Mouse (Mus musculus) adrenal gland, adult 8-10 months (tissue): ENCODE results near the gene 2410004B18Rik. TPM values are rescaled to one million over a fixed set of nuclear protein-coding genes. Genes with fewer than 3 reads are reported as not detected.

Experiments used
- total RNA-seq, 4 experiments: library from RNA; stranded (reverse); gene quantifications; 2 replicates each; pipeline ENCODE4 v1.2.4; 2022

2410004B18Rik gene
- total RNA-seq, 4 experiments from 2014 or later = 17.4 to 25.4 (median 22.4) TPM

Other genes with a start within 250 kb of the 2410004B18Rik start
- 1 to 10 TPM; 3.1 to 4.1 (median 3.3) TPM for gene Ddah1, start 179.3 kb upstream of the 2410004B18Rik start, total RNA-seq
- 10 to 100 TPM; 21.8 to 25.1 (median 23.4) TPM for gene Bcl10, start 15.2 kb upstream of the 2410004B18Rik start, total RNA-seq
- gene Syde2, start 49.9 kb downstream of the 2410004B18Rik start, total RNA-seq = 1 to 10 TPM; 4.8 to 6.6 (median 5.6) TPM
- not detected for gene Wdr63, start 170.1 kb downstream of the 2410004B18Rik start, total RNA-seq
- under 1 TPM in 2 of 4 experiments, not detected in 2; 0.09 to 0.46 TPM for gene Mcoln3, start 179.4 kb downstream of the 2410004B18Rik start, total RNA-seq
- gene Mcoln2, start 211.8 kb downstream of the 2410004B18Rik start, total RNA-seq = 1 to 10 TPM in 2 of 4 experiments, under 1 TPM in 2; 0.17 to 1.2 (median 0.63) TPM